Mouse (Mus musculus): ENCODE measurements around the gene A730009L09Rik.

Gene A730009L09Rik

GRCm38 (mm10) chr16:84514821-84515220 is at the start of gene A730009L09Rik:
TSS of gene A730009L09Rik (plus strand) at chr16:84515121.
- no peak for DNase-seq (ENCODE audit: low read depth, low spot score)

GRCm38 (mm10) chr16:84465581-84466165 is 49.2 kb upstream of the A730009L09Rik start:
- DNase-seq (ENCODE audit: low read depth, low spot score): no peak

DNA sequence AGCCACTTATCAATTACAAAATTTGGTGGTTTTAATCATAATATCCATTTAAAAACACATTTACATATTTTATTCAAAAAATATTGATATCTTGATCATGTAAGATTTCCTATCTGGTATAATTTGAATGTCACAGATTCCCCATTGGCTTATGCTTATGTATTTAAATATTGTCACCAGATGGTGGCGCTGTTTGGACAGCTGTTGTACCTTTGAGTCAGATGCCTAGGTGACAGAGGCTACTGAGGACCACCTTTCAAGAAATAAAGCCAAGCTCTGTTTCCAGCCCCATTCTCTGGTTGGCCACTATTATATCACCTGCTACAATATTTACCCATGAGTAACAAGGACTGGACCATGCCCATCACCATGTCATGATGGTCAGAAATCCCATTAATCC is 46.0 kb upstream of the A730009L09Rik start:
- DNase-seq (ENCODE audit: low read depth, low spot score): no peak

- DNase-seq (ENCODE audit: low read depth, low spot score): no peak
Measured at GRCm38 (mm10) chr16:84469994-84470393, 44.9 kb upstream of the A730009L09Rik start.

DNA sequence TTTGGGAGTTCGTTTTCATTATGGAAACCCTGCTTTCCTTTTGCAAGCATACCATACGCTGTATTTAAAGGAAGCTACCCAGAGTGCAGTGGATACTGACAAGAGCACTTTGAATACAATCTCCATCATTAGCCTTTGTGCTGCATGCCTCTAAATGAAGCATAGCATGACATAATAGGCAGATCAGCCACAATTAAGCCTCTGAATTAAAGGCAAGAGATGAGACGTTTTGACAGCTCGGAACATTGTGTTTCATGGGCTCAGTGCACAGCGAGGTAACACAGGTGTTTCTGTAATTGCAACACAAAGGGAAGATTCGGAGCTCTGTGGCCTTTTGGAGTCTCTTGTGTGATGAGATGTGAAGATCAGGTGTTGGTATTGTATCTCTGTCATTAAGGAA is 41.5 kb upstream of the A730009L09Rik start:
- peak; percentile 26 for DNase-seq (ENCODE audit: low read depth, low spot score)

DNA sequence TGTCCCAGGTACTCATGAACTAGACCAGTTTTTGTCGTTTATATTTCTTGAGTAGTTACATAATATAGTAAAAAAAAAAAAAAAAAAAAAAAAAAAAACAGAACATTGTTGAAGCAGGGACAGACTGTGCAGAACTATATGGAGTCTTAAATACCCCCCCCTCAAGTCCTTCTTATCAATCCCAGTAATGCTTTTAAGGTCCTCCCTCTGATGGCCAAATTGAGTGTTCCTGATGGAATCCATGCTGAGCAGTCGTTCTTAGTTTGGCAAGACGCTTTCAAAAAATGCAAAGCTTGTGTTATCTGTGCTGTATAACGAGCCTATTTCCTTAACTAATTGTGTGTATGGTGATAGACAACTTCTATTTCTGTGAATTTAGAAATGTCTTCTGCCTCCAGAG is 40.2 kb upstream of the A730009L09Rik start:
- no peak for DNase-seq (ENCODE audit: low read depth, low spot score)

GRCm38 (mm10) chr16:84476948-84477347 is 38.0 kb upstream of the A730009L09Rik start:
- DNase-seq (ENCODE audit: low read depth, low spot score): no peak

DNA sequence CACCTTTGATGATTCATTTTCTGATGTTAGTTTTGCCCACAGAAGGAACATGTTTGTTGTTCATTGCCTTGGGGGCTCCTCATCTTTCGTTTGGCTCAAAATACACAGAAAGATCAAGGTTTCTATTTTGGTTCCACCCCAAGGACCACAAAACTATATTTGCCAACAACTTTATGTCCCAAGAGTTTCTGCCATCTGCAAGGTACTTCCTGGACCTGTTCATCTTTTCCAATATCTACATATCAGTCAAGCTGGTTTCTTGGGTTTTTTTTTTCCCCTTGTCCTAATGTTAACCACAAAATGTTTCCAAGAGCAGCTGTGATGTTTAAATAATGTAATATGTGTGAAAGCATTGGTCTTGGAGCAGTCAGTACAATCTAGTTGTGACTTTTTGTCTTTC is 37.4 kb upstream of the A730009L09Rik start:
- no peak for DNase-seq (ENCODE audit: low read depth, low spot score)

- no peak for DNase-seq (ENCODE audit: low read depth, low spot score)
Measured at GRCm38 (mm10) chr16:84477952-84478351, 37.0 kb upstream of the A730009L09Rik start.

GRCm38 (mm10) chr16:84485931-84486330 is 29.0 kb upstream of the A730009L09Rik start:
- DNase-seq (ENCODE audit: low read depth, low spot score): peak; percentile 29

DNA sequence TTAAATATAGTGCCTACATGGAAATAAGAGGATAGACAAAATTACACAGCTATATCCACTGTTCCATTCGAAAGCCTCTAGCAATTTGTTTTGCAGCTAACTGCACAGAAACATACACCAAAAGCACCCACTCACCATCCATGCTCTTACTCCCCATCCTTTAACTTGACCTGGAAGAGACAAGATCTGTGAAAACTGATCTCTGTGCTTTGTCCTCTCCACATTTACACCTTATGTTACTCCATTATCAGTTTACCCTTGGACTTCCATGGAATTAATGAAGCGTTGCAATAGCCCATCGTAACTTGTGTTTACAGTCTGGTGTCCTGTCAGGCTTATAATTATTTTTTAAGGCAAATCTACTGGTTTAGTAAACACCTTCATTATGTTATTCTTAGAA is 20.1 kb upstream of the A730009L09Rik start:
- DNase-seq (ENCODE audit: low read depth, low spot score): no peak

DNA sequence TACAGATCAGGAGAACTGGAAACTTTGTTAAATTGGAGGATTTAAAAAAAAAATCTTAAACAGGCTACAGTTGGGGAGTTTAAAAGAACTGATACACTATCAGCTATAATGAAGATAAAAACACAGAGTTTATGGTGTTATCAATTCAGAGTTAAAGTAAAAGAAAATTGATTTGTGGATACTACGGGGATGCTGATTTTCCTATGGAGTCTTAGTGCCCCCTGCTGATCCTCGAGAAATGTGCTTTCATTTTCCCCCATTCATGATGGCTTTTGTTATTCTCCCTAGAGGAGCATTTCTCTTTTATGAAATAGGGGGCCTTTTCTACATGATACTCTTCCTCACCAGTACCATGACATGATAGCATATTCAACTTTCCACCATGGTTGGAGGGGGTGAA is 19.5 kb upstream of the A730009L09Rik start:
- DNase-seq (ENCODE audit: low read depth, low spot score): peak; percentile 70

GRCm38 (mm10) chr16:84507681-84508080 is 7.2 kb upstream of the A730009L09Rik start:
- no peak for DNase-seq (ENCODE audit: low read depth, low spot score)

GRCm38 (mm10) chr16:84521975-84522635 is 7.2 kb downstream of the A730009L09Rik start:
- peak; percentile 42 for DNase-seq (ENCODE audit: low read depth, low spot score)

GRCm38 (mm10) chr16:84523061-84523460 is 8.1 kb downstream of the A730009L09Rik start:
- no peak for DNase-seq (ENCODE audit: low read depth, low spot score)

DNA sequence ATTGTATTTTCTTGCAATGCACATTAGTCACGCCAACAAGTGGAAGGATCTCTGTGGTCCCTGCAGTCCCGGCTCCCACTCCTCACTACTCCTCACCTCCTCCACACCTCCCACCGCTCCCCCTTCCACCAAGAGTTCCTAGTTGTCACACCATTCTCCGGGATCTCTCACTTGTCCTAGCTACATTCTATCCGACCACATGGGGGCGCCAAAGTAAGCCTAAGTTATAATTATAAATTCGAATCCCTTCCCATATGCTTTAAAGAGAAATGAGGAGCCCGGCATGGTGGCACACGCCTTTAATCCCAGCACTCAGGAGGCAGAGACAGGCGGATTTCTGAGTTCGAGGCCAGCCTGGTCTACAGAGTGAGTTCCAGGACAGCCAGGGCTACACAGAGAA is 12.5 kb downstream of the A730009L09Rik start:
- DNase-seq (ENCODE audit: low read depth, low spot score): peak; percentile 48

- no peak for DNase-seq (ENCODE audit: low read depth, low spot score)
Measured at GRCm38 (mm10) chr16:84532803-84533202, 17.9 kb downstream of the A730009L09Rik start.

DNA sequence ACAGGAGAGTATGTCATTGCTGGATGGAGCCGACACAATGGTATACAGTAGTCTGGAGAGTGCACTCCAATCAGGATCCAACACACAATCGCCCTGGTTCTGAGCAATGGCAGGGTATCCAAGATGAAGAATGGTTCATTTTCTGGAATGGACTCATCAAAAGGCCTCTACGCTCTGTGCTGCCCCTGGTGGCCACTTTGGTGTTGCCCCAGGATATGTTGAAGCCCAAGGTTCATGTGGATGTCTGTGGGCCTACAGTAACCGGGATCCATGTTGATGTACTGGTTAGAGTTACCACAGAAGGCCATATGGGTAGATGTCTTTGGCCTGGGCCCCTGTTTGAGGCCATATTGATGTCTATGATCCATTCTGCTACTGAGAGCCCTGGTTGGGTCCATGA is 31.1 kb downstream of the A730009L09Rik start:
- DNase-seq (ENCODE audit: low read depth, low spot score): no peak

GRCm38 (mm10) chr16:84549122-84549521 is 34.2 kb downstream of the A730009L09Rik start:
- DNase-seq (ENCODE audit: low read depth, low spot score): no peak

GRCm38 (mm10) chr16:84550445-84550844 is 35.5 kb downstream of the A730009L09Rik start:
- no peak for DNase-seq (ENCODE audit: low read depth, low spot score)

DNA sequence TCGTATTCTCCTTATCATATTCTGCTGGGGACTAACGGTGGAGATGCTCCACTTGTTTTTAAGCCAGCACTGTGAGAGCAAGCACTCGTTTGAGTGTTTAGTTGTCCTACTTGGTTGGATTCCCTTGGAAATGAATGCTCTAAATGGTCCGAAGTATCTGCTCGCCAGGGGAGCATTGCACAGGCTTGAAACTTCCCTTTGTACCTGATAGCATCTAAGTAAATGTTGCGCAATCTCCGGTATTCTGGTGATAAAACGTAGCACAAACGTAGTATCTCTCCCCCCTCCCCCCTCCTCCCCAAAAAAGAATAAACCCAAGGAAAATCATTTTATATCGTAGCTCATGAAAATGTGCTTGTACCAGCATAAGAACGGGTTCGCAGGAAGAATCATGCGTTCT is 39.1 kb downstream of the A730009L09Rik start:
- DNase-seq (ENCODE audit: low read depth, low spot score): no peak

DNA sequence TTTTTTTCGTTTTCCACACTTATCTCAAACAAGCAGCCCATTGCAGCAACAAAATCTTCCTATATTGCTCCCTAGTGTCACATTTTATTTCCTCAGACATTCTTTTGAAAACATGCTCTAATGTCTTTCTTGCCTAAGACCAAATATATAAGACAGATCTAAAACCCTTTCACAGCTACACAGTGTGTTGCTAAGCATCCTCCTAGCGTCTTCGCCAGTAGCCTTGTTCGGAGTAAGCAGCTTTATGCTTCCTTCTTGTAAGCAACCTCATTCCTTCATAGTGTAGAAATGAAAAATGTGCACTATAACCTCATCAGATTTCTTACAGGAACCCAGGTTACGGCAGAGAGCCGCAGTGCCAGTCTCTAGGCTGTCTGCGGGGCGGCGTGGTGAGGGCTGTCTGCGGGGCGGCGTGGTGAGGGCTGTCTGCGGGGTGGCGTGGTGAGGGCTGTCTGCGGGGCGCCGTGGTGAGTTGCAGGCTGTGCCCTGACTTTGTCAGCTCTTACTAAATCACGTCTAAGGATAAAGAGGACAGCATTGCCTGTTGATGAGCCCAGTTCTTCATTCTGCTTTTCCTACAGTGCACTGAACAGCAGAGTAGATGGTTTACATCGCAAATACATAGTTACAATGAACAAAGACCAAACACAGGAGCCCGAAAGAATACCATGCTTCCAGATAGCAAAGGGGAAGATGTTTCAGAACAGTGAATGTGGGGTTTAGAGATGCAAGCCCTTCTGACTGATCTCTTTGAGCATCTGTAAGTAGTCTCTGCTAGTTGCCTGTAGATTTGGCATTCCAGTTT is 43.4 kb downstream of the A730009L09Rik start:
- DNase-seq (ENCODE audit: low read depth, low spot score): peak; percentile 40
